Mouse (Mus musculus): ENCODE measurements around the gene Spef1. TPM values are rescaled to one million over a fixed set of nuclear protein-coding genes. Genes with fewer than 3 reads are reported as not detected.

Spef1 gene
- total RNA-seq, 2 experiments from 2014 or later: 3.1 TPM; not detected in 1

DNA sequence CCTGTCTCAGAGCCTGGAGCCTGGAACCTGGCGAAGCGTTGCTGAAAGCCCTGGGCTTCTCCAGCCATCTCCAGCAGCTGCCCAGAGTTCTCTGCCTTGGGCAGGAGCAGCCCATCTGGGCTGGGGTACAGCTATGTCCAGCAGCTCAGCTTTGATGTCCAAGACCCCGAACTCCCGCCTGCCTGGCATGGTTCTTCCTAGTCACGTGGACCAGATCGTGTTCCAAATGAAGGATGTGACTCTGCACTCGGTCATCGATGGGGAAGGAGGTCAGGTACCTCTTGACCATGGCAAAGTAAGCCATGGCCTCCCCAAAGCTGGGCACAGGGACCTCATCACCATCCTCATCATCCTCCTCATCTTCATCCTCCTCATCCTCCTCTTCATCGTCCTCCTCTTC, 9.2 kb downstream of the Spef1 start:
- ATAC-seq (replicated peaks; ENCODE audit: low FRiP score, poor library complexity, severe bottlenecking): no peak

DNA sequence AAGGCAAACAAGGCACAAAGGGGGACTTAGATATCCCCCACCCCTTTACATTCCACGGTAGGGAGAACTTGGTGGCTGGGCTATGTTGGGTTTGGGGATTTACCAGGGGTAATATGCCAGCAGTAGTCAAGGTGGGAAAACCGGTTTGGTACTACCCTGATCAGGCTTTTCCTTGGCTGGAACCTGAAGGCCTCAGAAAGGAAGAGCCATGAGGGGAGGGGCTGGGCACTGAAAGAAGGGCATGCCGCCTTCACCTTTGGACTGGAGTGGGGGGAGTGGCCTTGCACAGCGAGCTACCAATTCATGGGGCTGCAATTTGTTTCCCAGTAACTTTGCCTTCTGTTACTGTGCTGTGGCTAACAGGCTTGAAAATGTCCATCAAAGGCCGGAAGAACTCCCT, 10.6 kb downstream of the Spef1 start:
- ATAC-seq (replicated peaks; ENCODE audit: low FRiP score, poor library complexity, severe bottlenecking): no peak

DNA sequence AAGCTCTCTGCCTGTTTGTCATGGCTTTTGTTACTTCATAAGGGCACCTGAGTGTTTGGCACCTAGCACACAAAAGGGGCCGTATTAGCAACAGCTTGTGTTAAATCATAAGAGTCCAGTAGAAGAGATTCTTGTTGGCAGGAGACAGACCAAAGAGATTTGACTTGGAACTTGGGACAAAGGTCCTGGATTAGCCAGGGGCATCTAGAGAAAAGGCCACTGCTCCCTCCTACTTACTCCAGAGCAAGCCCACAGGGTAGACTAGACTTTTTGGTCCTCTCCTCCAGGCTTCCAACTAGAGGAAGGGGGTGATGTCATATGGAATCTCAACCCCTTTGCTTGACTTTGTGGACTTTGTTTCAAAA, 11.2 kb downstream of the Spef1 start:
- ATAC-seq (replicated peaks; ENCODE audit: low FRiP score, poor library complexity, severe bottlenecking): no peak

DNA sequence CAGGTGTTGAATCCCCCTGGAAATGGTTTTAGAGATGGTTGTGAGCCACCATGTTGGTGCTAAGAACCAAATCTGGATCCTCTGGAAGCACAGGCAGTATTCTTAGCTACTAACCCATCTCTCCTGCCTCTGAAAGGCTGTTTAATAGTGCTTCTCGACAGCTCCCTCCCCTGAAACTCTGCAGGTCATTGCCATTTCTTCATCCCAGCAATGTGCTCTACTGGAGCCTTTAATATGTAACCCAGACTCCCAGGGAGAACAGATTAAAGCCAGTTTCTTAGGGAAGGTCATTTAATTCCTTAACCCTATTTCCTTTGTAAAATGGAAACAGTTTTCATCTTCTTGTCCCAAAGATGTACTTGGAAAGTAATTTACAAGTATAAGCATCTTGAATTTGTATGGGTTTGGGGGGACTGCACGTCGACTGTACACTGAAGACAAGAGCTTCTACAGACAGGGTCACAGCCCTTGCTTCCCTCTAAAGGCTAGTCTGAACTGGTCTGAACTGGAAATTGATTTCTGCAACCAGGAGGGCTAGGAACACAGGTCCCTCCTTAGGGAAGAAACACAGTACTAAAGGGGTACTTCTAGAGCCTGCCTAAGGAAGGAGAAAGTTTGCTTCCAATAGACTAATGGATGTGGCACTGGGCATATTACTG, 11.7 kb downstream of the Spef1 start:
- no peak for ATAC-seq (replicated peaks; ENCODE audit: low FRiP score, poor library complexity, severe bottlenecking)

DNA sequence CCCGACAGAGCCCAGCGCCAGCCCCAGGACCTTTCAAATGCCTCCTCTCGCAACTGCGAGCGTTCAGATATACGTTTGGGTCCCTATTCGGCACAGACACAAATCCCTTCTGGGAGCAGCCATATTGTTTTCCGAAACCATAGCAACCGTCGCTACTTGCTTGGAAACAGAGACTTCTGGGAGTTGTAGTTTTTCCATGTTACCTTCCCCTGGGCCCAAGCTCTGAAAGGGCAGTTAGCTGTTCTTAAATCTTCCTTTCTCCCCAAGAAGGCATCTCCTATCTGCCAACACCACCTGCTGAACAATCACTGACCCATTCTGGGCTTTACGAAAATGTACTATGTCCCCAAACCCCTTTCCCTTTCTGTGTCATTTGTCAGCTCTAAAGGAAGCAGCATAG, 12.4 kb downstream of the Spef1 start:
- peak; percentile 71 for ATAC-seq (replicated peaks; ENCODE audit: low FRiP score, poor library complexity, severe bottlenecking)

DNA sequence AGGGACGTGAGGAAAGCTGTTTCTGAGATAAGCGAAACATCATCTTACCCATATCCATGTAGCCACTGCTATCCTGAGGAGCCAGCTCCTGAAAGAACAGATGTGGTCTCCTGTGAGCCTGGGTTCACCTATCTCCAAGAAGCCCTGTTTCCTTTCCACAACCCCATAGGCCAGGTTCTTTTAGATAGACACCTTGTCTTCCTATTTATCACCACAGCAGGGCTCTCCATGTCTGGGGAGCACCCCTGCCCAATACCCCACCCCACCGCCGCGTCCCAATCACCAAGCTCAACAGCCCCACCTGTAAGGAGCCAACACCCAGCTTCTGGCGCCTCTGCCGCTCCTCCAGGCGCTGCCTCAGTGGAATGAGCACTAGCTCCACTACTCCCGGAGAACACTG, 14.8 kb downstream of the Spef1 start:
- no peak for ATAC-seq (replicated peaks; ENCODE audit: low FRiP score, poor library complexity, severe bottlenecking)

DNA sequence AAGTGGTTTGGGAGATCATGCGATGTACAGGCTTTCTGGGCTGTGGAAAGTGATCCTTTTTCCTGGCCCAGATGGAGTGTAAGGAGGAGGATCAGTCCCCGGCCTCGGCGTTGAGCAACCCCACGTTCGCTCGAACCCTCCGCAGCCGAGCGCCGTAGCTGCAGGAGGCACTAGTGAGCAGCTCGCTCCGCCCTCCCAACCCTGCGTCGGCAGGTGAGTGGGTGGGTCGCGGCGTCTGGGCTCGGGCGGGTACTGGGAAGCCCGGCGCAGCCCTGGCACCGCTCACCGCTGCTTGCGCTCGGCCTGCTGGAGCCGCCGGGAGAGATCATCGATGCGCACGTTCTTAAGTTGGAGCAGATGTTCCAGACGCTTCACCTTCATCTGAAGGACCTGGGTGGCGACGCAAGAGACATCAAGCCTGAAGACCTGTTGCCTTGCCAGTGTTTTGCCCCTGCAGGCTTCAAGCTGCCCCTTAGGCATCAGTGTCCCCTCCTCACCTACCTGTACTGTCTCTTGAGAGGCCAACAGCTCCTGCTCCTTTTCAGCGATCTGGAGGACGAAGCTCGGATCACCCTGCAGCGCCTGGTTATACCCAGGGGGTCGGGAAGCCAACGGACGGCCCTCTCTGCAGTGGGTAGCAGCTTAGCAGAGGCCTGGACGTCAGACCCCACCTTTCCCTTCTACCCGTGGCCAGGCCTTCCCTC, 15.5 kb downstream of the Spef1 start:
- no peak for ATAC-seq (replicated peaks; ENCODE audit: low FRiP score, poor library complexity, severe bottlenecking)

DNA sequence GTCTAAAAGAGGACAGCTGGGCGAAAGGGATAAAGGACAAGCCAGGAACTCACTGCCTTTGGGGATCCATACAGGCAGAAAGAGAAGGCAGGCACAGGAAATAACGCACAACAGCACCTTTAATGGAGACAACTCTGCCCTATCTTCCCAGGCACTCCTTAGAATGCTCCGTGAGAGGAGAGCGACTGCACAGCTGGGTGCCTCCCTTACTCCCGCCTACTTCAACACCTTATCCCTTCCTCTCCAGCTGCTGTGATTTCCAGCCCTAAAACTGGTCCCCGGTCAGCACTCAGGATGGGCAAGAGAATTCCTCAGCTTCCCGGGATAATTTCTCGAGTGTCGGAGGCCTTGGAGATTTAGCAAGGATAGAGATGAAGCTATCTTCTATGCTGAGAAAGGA, 16.1 kb downstream of the Spef1 start:
- ATAC-seq (replicated peaks; ENCODE audit: low FRiP score, poor library complexity, severe bottlenecking): no peak

DNA sequence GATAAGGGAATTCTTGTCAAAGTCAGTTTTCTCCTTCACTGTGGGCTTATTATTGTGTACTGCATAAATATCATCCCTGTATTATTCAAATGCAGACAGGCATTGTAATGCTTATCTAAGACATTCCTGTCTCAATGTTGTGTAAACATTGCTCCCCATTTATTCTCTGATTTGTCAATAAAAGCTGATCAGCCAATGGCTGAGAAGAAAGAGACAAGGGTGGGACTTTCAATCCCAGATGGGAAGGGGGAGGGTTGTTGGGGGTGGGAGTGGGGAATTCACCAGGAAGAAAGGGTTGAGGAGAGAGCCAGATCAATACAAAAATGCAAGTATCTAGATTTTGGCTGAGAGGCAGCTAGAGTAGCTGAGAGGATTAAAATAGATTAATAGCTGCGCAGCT, 18.2 kb downstream of the Spef1 start:
- ATAC-seq (replicated peaks; ENCODE audit: low FRiP score, poor library complexity, severe bottlenecking): no peak

DNA sequence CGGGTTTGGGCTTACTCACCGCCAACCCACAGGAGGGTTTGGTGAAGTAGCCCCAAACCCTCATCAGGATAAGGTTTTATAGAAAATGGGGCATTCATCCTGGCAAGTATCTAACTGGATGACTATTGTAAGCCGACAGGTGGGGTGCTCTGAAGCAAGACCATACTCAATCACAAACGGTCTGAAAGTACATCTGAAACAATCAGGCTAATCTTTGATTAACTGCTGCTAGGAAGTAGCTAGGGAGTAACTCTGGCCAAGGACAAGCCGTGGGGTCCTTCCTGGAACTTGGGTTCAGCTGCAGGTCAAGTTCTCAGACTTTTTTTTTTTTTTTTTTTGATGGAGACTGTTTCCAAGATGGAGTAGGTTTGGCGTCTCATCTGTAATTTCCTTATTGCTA, 19.1 kb downstream of the Spef1 start:
- ATAC-seq (replicated peaks; ENCODE audit: low FRiP score, poor library complexity, severe bottlenecking): no peak

DNA sequence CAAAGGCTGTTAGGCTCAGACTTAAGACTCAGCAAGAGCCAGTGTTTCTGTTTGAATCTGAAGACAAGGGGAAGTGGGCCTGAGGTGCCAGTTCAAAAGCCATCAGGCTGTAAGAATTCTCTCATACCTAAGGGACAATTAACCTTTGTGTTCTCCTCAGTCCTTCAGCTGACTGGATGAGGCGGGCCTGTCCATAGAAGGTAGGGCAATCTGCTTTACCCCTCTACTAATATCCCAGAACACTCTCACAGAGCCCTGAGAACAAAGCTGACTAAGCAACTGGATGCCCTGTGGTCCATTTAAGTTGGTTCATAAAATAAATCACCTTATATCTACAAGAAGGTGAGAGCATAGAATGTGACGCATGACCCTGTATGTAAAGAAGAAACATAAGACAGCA, 20.9 kb downstream of the Spef1 start:
- no peak for ATAC-seq (replicated peaks; ENCODE audit: low FRiP score, poor library complexity, severe bottlenecking)

DNA sequence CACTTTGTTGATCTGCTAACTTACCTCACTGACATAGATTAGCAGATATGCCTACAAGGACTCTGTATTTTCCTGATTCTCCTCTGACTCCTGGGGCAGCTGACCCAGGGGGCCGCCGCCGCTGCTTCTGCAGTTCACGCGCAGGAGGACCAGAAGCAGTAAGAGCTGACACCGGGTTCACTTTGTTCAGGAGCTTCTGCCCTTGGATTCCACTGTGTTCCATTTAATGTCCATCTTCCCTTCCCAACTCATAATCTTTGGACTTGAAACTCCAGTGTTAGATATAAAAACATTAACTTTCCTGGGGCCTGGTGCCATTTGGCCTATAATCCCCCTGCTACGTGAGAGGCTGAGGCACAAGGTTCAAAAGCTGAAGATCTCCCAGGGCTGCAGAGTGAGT, 23.2 kb downstream of the Spef1 start:
- no peak for ATAC-seq (replicated peaks; ENCODE audit: low FRiP score, poor library complexity, severe bottlenecking)

DNA sequence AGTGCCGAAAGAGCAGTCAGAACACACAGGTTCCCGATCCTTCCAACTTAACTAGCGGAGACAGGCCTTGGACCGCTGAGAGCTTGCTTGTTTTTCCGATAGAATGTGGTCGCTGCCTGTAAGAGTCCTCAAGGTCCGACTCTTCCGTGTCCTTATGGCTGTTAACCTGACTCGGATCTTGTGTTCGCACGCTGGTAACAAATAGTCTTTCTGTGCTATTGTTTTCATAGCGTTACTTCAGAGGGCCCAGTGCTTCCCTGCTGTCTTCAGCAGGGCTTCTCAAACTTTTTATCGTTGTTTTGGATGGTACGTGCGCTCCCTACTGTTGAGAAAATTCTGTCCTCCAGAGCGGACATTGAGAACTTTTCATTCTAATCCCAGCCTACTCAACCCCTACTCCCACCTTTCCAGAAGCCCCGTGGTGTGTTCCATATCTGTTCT, 26.4 kb downstream of the Spef1 start:
- peak; percentile 31 for ATAC-seq (replicated peaks; ENCODE audit: low FRiP score, poor library complexity, severe bottlenecking)

DNA sequence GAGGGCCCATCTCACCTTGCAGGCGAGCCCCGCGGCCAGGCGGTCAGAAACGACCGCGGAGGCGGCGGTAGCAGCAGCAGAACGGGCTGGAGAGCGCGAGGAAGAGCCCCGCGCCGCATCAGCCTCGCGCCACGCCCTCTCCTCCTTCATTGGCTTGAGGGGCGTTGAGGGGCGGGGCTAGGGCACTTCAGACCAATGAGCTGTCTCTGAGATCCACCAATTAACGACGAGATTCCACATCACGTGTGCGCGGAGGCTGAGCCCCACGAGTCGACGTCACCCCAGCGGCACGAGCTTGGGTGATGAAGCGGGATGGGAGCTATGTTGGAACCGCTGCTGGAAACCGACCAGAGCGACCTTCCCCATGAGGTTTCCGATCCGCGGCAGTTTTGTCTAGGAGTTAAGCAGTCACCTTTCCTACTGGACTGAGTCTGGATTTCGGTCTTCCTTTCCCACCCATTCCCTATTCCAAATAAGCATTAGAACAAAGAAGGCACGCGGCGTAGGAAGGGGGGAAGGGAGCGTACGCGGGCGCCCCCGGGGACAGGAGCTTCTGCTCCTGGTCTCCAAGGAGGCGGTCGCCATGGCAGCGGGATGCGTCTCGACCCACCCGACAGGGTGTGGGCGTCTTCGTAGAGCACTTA, 27.0 kb downstream of the Spef1 start, which contains the start of gene 1700037H04Rik:
TSS of gene 1700037H04Rik (minus strand) at position 144 of the 644 bp plus-strand sequence.
- peak; percentile 89 for ATAC-seq (replicated peaks; ENCODE audit: low FRiP score, poor library complexity, severe bottlenecking)

DNA sequence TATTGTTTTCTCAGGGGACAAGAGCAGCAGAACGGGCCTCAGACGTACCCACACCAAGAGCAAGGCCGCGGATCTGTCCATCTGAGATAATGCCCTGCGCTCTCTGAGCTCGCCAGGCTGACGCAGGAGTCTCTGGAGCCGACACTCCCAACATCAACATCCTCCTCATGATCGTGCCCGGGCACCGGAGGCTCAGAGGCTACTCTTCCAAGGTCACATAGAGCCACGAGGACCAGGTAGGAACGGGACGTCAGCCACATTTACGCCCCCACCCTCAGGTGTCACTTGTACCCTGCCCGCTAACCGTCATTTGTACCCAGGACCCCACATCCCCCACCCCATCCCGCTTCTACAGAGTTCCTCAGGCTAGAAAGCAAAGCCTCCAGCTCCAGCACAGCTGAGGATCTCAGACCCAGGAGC, 27.6 kb downstream of the Spef1 start:
- ATAC-seq (replicated peaks; ENCODE audit: low FRiP score, poor library complexity, severe bottlenecking): peak; percentile 78

DNA sequence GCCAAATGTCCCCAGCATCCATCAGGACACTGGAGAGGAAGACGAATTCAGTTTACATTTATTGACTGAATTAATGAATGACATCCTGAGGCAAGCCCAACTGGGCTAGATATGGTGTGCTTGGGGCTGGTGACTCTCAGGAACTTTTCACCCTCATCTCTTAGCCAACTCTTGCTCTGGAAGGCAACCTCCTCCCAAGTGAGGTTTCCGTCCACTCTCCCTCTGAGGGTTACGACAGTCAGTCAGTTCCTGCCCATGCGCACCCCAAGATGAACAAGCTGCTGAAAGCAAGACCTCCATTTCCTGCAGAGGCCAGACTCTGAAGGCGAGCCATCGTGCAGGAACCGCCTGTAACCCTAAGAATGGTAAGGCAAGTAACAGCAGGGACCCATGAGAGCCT, 30.1 kb downstream of the Spef1 start:
- ATAC-seq (replicated peaks; ENCODE audit: low FRiP score, poor library complexity, severe bottlenecking): no peak

DNA sequence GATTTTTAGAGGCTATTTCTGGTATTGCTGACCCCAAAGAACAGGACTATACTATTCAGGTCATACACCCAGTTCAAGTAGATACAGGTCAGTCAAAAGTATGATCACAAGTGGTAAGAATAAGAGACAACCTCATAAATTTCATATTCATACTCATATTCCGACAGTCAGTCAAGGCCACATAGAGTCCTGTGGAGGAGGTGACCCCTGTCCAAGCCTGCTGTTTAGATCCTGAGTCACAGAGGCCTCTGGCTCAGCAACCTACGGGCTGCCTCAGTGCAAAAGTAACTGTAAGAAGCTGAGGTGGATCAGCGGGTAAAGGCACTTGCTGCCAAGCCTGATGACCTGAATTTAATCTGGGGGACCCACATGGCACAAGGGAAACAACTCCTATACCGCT, 33.0 kb downstream of the Spef1 start:
- ATAC-seq (replicated peaks; ENCODE audit: low FRiP score, poor library complexity, severe bottlenecking): no peak

DNA sequence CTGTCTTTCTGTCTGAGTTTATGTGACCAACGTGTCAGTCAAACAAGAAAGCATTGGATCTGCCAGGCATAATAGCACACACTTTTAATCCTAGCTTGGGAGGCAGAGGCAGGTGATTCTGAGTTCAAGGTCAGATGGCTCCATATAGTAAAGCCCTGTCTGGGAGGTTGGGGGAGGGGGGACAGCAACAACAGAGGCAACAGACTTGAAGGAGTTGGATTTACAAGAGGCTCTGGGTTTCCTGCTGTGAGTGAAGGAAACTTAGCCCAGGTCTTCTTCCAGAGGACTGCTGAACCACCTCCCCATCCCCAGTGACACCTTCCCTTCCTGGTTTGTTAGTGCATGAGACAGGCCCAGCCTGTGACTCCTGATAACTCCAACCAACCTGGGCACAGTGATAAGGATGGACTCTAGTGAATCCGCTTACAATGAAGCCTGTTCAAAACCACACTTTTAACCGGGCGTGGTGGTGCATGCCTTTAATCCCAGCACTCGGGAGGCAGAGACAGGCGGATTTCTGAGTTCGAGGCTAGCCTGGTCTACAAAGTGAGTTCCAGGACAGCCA, 34.8 kb downstream of the Spef1 start:
- ATAC-seq (replicated peaks; ENCODE audit: low FRiP score, poor library complexity, severe bottlenecking): peak; percentile 92

DNA sequence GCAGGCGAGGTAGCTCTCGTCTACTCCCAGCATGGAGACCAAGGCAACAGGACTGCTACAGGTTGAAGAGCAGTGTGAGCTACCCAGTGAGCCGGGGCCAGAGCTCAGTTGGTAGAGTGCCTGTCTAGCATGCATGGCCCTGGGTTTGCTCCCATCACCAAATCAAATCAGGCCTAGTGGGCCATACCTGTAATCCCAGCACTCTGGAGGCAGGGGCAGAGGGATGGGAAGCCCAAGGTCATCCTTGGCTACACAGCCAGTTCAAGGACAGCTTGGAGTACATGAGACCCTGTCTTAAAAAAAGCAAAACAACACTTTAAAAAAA, 37.9 kb downstream of the Spef1 start:
- no peak for ATAC-seq (replicated peaks; ENCODE audit: low FRiP score, poor library complexity, severe bottlenecking)

DNA sequence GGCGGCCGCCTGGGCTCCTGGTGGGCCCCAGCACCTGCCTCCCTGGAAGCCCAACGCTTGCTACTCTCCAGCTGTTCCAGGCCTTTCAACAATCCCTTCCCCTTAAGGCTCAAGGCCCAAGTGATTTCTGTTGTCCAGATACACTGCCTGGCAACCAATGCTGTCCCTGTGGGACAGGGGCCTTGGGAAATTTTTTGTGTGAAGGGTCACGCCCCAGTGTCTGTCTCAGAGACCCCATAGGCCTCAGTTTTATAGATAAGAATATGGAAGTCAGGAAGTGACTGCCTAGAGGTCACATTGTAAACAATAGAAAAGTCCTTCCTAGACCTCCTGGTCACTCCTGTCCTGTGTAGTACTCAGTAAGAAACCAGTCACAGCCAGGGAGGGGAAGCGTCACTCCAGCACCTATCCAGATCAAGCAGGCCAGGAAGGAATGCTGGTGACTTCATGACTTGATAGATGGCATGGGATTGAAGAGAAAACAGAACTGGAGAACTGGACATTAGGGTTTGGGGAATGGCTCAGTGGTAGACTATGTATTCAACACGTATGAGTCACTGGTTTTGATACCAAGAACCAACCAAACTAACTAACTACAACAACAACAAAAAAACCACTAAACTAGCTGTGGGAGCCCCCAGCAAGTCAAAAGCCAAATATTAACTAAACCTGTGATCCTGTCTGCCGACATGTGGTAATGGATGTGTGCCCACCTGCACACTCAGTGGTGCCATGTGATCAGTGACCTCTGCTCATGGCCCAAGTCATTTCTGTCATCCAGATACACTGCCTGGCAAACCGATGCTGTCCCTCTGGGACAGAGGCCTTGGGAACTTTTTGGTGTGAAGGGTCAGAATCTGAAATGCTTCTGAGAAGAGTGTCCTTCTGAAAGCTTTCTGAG, 38.5 kb downstream of the Spef1 start:
- ATAC-seq (replicated peaks; ENCODE audit: low FRiP score, poor library complexity, severe bottlenecking): no peak

All from erythroblast, adult 5-6 weeks (primary cell).